Mouse (Mus musculus) forebrain, embryonic 11.5 days (tissue): ENCODE measurements at regions not wholly inside any gene's neighbourhood (a gene's known extent, or its start where the extent isn't known, plus 50 kb on each side); places are given as distances from the start of the nearest gene placed in this dataset.

Experiments used
- ATAC-seq: fragments of 200-750 bp; cut with Nextera tagmentation; replicated peaks from 2 replicates; pipeline ENCODE4 v1.8.0; 2017; ENCODE audit warnings: moderate TSS enrichment; ENCODE audit not compliant: low FRiP score
- DNase-seq: peaks from one replicate; pipeline ENCODE4 v3.0.0-alpha.2; 2017; ENCODE audit warnings: low spot score
- H3K27ac ChIP-seq: fragments of 300-500 bp; sonication (generic); 2 replicates; pipeline ENCODE4 v1.5.1; 2014; ENCODE audit warnings: low read depth, low read length
- H3K27me3 ChIP-seq: fragments of 300-500 bp; sonication (generic); 2 replicates; pipeline ENCODE4 v1.6.1; 2014; ENCODE audit warnings: mild to moderate bottlenecking, low read length, mixed read lengths; ENCODE audit not compliant: control insufficient read depth, insufficient read depth
- H3K36me3 ChIP-seq: fragments of 300-500 bp; sonication (generic); 2 replicates; pipeline ENCODE4 v1.6.1; 2014; ENCODE audit warnings: mild to moderate bottlenecking, low read length, moderate library complexity, mixed read lengths; ENCODE audit not compliant: control insufficient read depth, insufficient read depth
- H3K4me1 ChIP-seq: fragments of 300-500 bp; sonication (generic); replicated peaks from 2 replicates; pipeline ENCODE4 v1.6.1; 2014; ENCODE audit warnings: low read length, mixed read lengths; ENCODE audit not compliant: control insufficient read depth, insufficient read depth
- H3K4me2 ChIP-seq: fragments of 300-500 bp; sonication (generic); 2 replicates; pipeline ENCODE4 v1.6.1; 2014; ENCODE audit warnings: low read depth, mild to moderate bottlenecking, low read length, moderate library complexity, mixed read lengths; ENCODE audit not compliant: severe bottlenecking
- H3K4me3 ChIP-seq: fragments of 300-500 bp; sonication (generic); 2 replicates; pipeline ENCODE4 v1.5.1; 2014; ENCODE audit warnings: low read depth, low read length
- H3K9ac ChIP-seq: fragments of 300-500 bp; sonication (generic); 2 replicates; pipeline ENCODE4 v1.6.1; 2014; ENCODE audit warnings: low read length
- H3K9me3 ChIP-seq: fragments of 300-500 bp; sonication (generic); 2 replicates; pipeline ENCODE4 v1.6.1; 2016; ENCODE audit warnings: low read length, mixed read lengths; ENCODE audit not compliant: control insufficient read depth
- WGBS: fragments of 180-500 bp; shearing (Covaris S2); extraction: QIAGEN DNeasy Blood & Tissue Kit; methylation state at CpG from one replicate; pipeline ENCODE4 v1.1.7; 2014; 5-methylcytosine and 5-hydroxymethylcytosine counted together

DNA sequence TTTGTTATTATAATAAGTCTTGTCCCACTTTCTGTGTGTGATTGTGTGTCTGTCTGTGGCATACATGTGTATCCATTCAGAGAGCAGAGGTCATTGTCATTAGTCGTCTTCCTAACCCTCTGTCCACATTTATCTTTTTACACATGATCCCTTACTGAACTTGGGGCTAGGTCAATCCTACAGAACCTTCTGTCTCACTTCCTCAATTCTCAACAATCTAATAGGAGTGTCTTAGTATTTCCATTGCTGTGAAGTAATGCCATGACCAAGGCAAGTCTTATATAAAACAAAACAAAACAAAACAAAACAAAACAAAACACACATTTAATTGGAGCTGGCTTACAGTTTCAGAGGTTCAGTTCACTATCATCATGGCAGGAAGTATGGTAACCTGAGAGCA lies 237.5 kb upstream of the Marcks start:
- Histone ChIP-seq H3K27ac (no peak overlapping the region), H3K4me1 (no peaks in the 10 kb centered on the region), H3K4me2 (no peak overlapping the region), H3K4me3 (no peak overlapping the region), H3K27me3 (no peaks in the 10 kb centered on the region), H3K9me3 (no peaks in the 10 kb centered on the region), H3K36me3 (no peaks in the 10 kb centered on the region), H3K9ac (no peak overlapping the region)
- DNase-seq (no peak), ATAC-seq (no peak)
- WGBS: 90% methylated on average over 1 of the region's 1 CpGs

DNA sequence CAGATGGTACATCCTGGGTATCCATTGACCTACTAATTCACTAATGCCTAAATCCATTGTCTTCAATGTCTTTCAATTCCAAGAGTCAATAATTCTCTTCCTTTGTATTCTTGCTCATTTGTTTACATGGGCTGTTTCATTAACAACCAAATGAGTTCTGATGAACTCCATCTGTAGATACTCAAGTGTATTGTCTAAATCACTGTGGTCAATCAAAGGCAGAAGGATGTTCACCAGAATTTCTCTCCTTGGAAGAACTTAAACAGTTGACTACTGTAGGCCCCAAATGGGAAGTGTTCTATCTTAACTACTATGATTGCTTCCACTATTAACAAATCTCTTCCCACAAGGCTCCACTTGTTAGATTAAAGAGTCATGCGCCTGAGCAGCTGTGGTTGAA lies 236.9 kb upstream of the Marcks start:
- Histone ChIP-seq H3K4me2 (no peak overlapping the region), H3K9me3 (no peaks in the 10 kb centered on the region), H3K9ac (no peak overlapping the region), H3K4me1 (no peaks in the 10 kb centered on the region), H3K27ac (no peak overlapping the region), H3K27me3 (no peaks in the 10 kb centered on the region), H3K36me3 (no peaks in the 10 kb centered on the region), H3K4me3 (no peak overlapping the region)
- DNase-seq (no peak), ATAC-seq (no peak)
- WGBS: 93% methylated on average over 1 of the region's 1 CpGs

GRCm38 (mm10) chr10:37368997-37369679 lies 230.4 kb upstream of the Marcks start:
- Histone ChIP-seq H3K9ac (no peak overlapping the region), H3K4me1 (peaks cover 4% of the 10 kb centered on the region; the same call in 1 of the 2 replicates), H3K4me2 (no peak overlapping the region), H3K27me3 (no peaks in the 10 kb centered on the region), H3K27ac (no peak overlapping the region), H3K9me3 (no peaks in the 10 kb centered on the region), H3K36me3 (no peaks in the 10 kb centered on the region), H3K4me3 (no peak overlapping the region)
- DNase-seq (no peak), ATAC-seq (no peak)
- WGBS: 94% methylated on average over 5 of the region's 5 CpGs

GRCm38 (mm10) chr10:37367796-37368195 lies 229.1 kb upstream of the Marcks start:
- Histone ChIP-seq H3K27ac (no peak overlapping the region), H3K36me3 (no peaks in the 10 kb centered on the region), H3K9ac (no peak overlapping the region), H3K4me1 (peaks cover 4% of the 10 kb centered on the region; the same call in 1 of the 2 replicates), H3K4me2 (no peak overlapping the region), H3K4me3 (no peak overlapping the region), H3K9me3 (no peaks in the 10 kb centered on the region), H3K27me3 (no peaks in the 10 kb centered on the region)
- ATAC-seq (no peak), DNase-seq (no peak)
- 88% methylated on average over 4 of the region's 4 CpGs for WGBS

GRCm38 (mm10) chr10:37364506-37364905 lies 225.8 kb upstream of the Marcks start:
- Histone ChIP-seq H3K4me2 (no peak overlapping the region), H3K27ac (no peak overlapping the region), H3K27me3 (no peaks in the 10 kb centered on the region), H3K4me1 (peaks cover 4% of the 10 kb centered on the region; the same call in 1 of the 2 replicates), H3K36me3 (no peaks in the 10 kb centered on the region), H3K4me3 (no peak overlapping the region), H3K9ac (no peak overlapping the region), H3K9me3 (no peaks in the 10 kb centered on the region)
- DNase-seq (no peak), ATAC-seq (no peak)
- WGBS: 62% methylated on average over 4 of the region's 4 CpGs

GRCm38 (mm10) chr10:37360985-37361384 lies 222.3 kb upstream of the Marcks start:
- H3K27ac ChIP-seq: no peak overlapping the region
- no peak for ATAC-seq
- H3K4me1 ChIP-seq: peaks cover 6% of the 10 kb centered on the region; the same call in 1 of the 2 replicates
- H3K9ac ChIP-seq: no peak overlapping the region
- no peak overlapping the region for H3K4me2 ChIP-seq
- no peak overlapping the region for H3K4me3 ChIP-seq
- H3K36me3 ChIP-seq: no peaks in the 10 kb centered on the region
- DNase-seq: no peak
- H3K9me3 ChIP-seq: no peaks in the 10 kb centered on the region
- H3K27me3 ChIP-seq: no peaks in the 10 kb centered on the region
- 89% methylated on average over 3 of the region's 3 CpGs for WGBS

DNA sequence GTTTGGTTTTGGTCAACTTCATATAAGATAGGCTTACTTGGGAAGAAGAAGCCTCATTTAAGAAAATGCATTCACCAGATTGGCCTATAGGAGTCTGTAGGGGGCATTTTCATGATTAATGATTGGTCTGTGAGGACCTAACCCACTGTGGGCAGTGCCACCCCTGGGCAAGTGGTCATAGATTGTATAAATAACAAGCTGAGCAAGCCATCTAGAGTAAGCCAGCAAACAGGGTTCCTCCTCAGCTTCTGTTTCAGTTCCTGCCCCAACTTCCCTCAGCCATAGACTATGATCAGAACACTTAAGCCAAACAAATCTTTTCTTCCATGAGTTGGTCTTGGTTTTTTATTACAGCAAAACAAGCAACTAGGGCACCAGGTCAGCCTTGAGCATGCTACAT lies 220.2 kb upstream of the Marcks start:
- ATAC-seq (no peak), DNase-seq (no peak)
- Histone ChIP-seq H3K4me2 (no peak overlapping the region), H3K27ac (no peak overlapping the region), H3K36me3 (no peaks in the 10 kb centered on the region), H3K27me3 (no peaks in the 10 kb centered on the region), H3K9me3 (no peaks in the 10 kb centered on the region), H3K4me1 (peaks cover 2% of the 10 kb centered on the region; the same call in 1 of the 2 replicates), H3K9ac (no peak overlapping the region), H3K4me3 (no peak overlapping the region)

GRCm38 (mm10) chr10:37358334-37358733 lies 219.6 kb upstream of the Marcks start:
- H3K27ac ChIP-seq: no peak overlapping the region
- no peaks in the 10 kb centered on the region for H3K9me3 ChIP-seq
- no peaks in the 10 kb centered on the region for H3K36me3 ChIP-seq
- no peak for DNase-seq
- no peaks in the 10 kb centered on the region for H3K27me3 ChIP-seq
- no peak overlapping the region for H3K4me2 ChIP-seq
- no peak overlapping the region for H3K9ac ChIP-seq
- 63% methylated on average over 5 of the region's 5 CpGs for WGBS
- ATAC-seq: no peak
- H3K4me3 ChIP-seq: no peak overlapping the region
- peaks cover 2% of the 10 kb centered on the region; the same call in 1 of the 2 replicates for H3K4me1 ChIP-seq
